Mouse (Mus musculus): Measurements from ENCODE around the gene Olfr523.

DNA sequence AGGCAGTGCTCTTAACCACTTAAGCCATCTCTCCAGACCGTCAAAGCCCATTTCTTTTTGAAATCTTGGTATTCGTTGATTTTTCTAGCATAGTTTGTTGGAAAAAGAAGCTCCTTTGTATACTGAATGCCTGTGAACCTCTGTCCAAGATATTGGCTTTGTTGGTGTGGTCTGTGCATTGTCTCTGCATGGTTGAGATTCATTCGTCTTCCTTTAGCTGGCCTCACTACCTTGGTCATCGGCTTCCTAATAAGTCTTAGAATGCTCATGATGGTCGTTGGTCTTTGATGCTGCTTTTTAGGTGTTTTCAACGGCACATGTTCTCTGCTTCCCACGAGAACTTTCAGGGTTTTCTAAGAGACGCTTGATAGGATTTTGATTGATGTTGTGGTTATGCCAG is 23.0 kb downstream of the Olfr523 start:
- TF ChIP-seq CTCF (IDR thresholded peaks at IDR 0.05; ENCODE audit: extremely low read depth, insufficient read length, insufficient replicate concordance, low read depth, low read length) (no peak), POLR2A (IDR thresholded peaks at IDR 0.05; ENCODE audit: low read depth, low read length) (no peak)

Data from small intestine, adult 2 months (tissue).